Mouse (Mus musculus) E14TG2a.4 (cell line): ENCODE measurements around the gene Lmna.
A peak's percentile ranks its signal among the peaks of the same experiment; 100 is the strongest.

ENCODE experiments used
- H3K27me3 ChIP-seq: 2 replicates; pipeline ENCODE4 v1.6.1; 2014; ENCODE audit warnings: low read length, control low read depth; ENCODE audit not compliant: insufficient read depth
- H3K36me3 ChIP-seq: 2 replicates; pipeline ENCODE4 v1.6.1; 2014; ENCODE audit warnings: low read length, control low read depth; ENCODE audit not compliant: insufficient read depth
- H3K4me1 ChIP-seq: replicated peaks from 2 replicates; pipeline ENCODE4 v1.6.1; 2014; ENCODE audit warnings: low read depth, low read length, control low read depth
- H3K4me3 ChIP-seq: replicated peaks from 2 replicates; pipeline ENCODE4 v1.5.1; 2014; ENCODE audit warnings: mild to moderate bottlenecking, low read length
- H3K9me3 ChIP-seq: 2 replicates; pipeline ENCODE4 v1.6.1; 2014; ENCODE audit warnings: low read length, control low read depth
- CTCF ChIP-seq: conservative IDR thresholded peaks from 2 replicates; pipeline ENCODE4 v1.5.1; 2014; ENCODE audit warnings: low read length
- NANOG ChIP-seq: IDR thresholded peaks from 2 replicates; pipeline ENCODE4 v1.6.1; 2014; ENCODE audit warnings: borderline replicate concordance, low read length, mixed read lengths
- POU5F1 ChIP-seq: IDR thresholded peaks from 2 replicates; pipeline ENCODE4 v1.6.1; 2014; ENCODE audit warnings: low read length, borderline replicate concordance

Lmna gene

GRCm38 (mm10) chr3:88551586-88551985 is 41.8 kb upstream of the Lmna start:
- TF ChIP-seq NANOG (no peak), POU5F1 (no peak), CTCF (no peak)
- Histone ChIP-seq H3K4me3 (peak overlapping the region; percentile 99), H3K27me3 (no peaks in the 10 kb centered on the region), H3K9me3 (no peaks in the 10 kb centered on the region), H3K36me3 (peaks cover 41% of the 10 kb centered on the region), H3K4me1 (peaks cover 78% of the 10 kb centered on the region)

DNA sequence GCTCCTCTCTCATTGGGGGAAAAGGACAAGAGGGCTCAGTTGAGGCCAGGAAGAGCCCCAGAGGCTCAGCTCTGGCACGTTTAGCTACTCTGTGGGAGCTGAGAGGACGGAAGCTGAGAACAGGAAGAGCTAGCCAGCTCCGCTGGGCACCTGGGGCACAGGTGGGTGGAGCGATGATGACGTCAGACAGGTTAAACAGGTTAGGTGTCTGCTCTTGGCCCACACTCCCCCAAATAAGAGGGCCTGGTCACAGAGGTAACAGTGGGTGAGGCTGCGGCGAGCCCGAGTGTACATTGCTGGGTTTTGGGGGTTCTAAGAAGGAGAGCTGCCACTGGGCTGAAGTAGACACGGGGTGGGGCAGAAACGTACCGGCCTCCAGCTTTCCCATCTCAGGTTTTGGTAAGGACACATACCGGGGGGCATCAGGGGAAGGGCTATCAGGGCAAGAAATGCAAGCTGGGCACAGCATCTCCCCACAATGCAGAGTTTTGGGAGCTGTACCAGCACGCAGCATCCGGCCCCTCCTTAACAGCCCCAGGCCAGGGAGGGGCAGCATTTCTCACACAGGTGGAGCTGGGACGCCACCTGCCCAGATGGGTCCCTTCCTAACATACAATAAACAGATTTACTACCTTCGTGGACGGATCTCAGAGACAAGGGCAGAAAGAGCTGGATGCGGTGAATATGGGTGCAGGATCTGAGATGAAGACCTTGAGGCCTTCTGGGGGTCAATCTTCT is 38.6 kb upstream of the Lmna start, which contains the start of gene Rab25:
Gene Rab25 (minus strand): TSS at position 121 of the 738 bp plus-strand sequence.
- no peaks in the 10 kb centered on the region for H3K27me3 ChIP-seq
- no peaks in the 10 kb centered on the region for H3K9me3 ChIP-seq
- H3K4me3 ChIP-seq = peak within 1 kb of the TSS; percentile 37
- TF ChIP-seq CTCF (no peak), NANOG (no peak), POU5F1 (no peak)
- peaks cover 23% of the 10 kb centered on the region for H3K36me3 ChIP-seq
- peaks cover 83% of the 10 kb centered on the region for H3K4me1 ChIP-seq

DNA sequence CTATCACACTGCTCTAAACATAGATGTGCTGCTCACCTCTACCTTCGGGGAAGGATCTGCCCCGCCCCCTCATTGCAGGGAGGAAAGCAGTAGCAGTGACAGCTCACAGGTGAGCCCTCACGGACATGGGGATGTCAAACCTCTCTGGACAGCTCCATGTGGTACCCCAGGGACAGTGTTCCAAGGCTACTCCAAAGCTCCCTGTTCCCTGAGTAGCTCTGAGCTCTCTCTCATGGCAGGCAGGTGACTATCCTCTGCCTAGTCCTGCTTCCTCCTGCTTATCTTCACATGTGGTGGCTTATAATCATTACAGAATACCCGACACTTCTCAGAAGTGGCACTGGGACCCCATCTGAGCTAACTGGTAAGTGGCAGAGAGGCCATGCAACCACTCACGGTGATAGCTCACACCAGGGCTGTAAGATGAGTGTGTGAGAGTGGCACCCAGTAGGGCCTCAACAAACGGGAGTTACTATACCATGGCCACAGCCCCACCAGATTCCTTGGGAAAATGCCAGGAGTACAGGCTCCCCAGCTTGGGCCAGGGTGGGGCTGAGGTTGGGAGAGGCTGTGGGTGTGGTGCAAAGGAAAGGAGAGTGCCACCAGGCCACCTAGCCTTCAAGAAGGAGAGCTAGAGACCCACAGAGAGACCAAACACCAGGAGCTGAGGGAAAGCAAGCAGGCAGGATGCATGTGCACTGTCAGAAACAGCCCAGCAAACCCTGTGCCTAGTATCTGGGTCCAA is 37.1 kb upstream of the Lmna start:
- TF ChIP-seq NANOG = no peak
- TF ChIP-seq POU5F1 = no peak
- no peak for TF ChIP-seq CTCF
- Histone ChIP-seq H3K4me1 (peaks cover 93% of the 10 kb centered on the region), H3K9me3 (no peaks in the 10 kb centered on the region)

GRCm38 (mm10) chr3:88544955-88545591 is 35.3 kb upstream of the Lmna start:
- Histone ChIP-seq H3K4me1 (peaks cover 93% of the 10 kb centered on the region), H3K9me3 (no peaks in the 10 kb centered on the region), H3K27me3 (no peaks in the 10 kb centered on the region), H3K4me3 (peak overlapping the region; percentile 59), H3K36me3 (peaks cover 39% of the 10 kb centered on the region)
- no peak for TF ChIP-seq POU5F1
- TF ChIP-seq NANOG = no peak
- no peak for TF ChIP-seq CTCF

More for the DNA sequence above, 37.1 kb upstream of the Lmna start:
- Histone ChIP-seq H3K27me3 (no peaks in the 10 kb centered on the region), H3K4me3 (0 out of 2 replicates have a peak overlapping the region, but pooled peaks have one; percentile 4), H3K36me3 (peaks cover 33% of the 10 kb centered on the region)

- Histone ChIP-seq H3K36me3 (peaks cover 35% of the 10 kb centered on the region), H3K9me3 (no peaks in the 10 kb centered on the region), H3K4me1 (peaks cover 93% of the 10 kb centered on the region), H3K27me3 (no peaks in the 10 kb centered on the region), H3K4me3 (peak overlapping the region; percentile 59)
- TF ChIP-seq CTCF = peak; percentile 50
- TF ChIP-seq NANOG = no peak
- TF ChIP-seq POU5F1 = no peak
These were observed 34.8 kb upstream of the Lmna start for GRCm38 (mm10) chr3:88544514-88544913.

GRCm38 (mm10) chr3:88543651-88544410 is 34.1 kb upstream of the Lmna start:
- H3K4me1 ChIP-seq = peaks cover 91% of the 10 kb centered on the region
- H3K36me3 ChIP-seq = peaks cover 32% of the 10 kb centered on the region
- TF ChIP-seq POU5F1 (no peak), NANOG (no peak), CTCF (no peak)
- no peaks in the 10 kb centered on the region for H3K27me3 ChIP-seq
- H3K9me3 ChIP-seq = no peaks in the 10 kb centered on the region
- no peak overlapping the region for H3K4me3 ChIP-seq

DNA sequence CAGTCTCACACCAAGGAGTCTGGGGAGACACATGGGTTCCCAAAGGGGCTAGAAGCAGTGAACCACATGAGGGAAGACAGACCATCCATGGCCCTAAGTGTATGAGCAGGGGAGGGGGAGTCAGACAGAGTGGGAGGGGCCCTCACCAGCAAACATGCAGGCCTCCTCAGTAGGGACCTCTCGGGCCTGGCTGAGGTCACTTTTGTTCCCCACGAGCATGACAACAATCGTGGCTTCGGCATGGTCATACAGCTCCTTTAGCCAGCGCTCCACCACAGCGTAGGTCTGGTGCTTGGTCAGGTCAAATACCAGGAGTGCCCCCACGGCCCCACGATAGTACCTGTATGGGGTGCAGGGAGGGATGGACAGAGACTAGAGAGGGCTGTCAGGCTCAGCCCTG is 33.4 kb upstream of the Lmna start:
- H3K36me3 ChIP-seq = peaks cover 36% of the 10 kb centered on the region
- H3K4me3 ChIP-seq = no peak overlapping the region
- TF ChIP-seq NANOG (no peak), CTCF (no peak), POU5F1 (no peak)
- no peaks in the 10 kb centered on the region for H3K9me3 ChIP-seq
- H3K27me3 ChIP-seq = no peaks in the 10 kb centered on the region
- H3K4me1 ChIP-seq = peaks cover 91% of the 10 kb centered on the region
